Mouse (Mus musculus): Measurements from ENCODE around the gene Susd3. TPM values are rescaled to one million over a fixed set of nuclear protein-coding genes. Genes with fewer than 3 reads are reported as not detected.

The Susd3 gene
- total and polyA plus RNA-seq, 2 experiments from 2014 or later: 0.63 to 1.2 TPM

GRCm38 (mm10) chr13:49225633-49226032 lies 22.9 kb downstream of the Susd3 start:
- Histone ChIP-seq H3K36me3 (ENCODE audit: insufficient read depth, low read length) (no peaks in the 10 kb centered on the region), H3K4me2 (ENCODE audit: low read depth, low read length, poor library complexity, severe bottlenecking) (no peak overlapping the region), H3K27ac (ENCODE audit: low read depth, low read length) (no peak overlapping the region), H3K27me3 (ENCODE audit: insufficient read depth, low read length) (no peaks in the 10 kb centered on the region), H3K9me3 (ENCODE audit: low read length) (no peaks in the 10 kb centered on the region), H3K4me1 (ENCODE audit: insufficient read depth, low read length) (no peaks in the 10 kb centered on the region), H3K4me3 (ENCODE audit: low read depth, low read length) (no peak overlapping the region), H3K9ac (replicated peaks; ENCODE audit: low read length, poor library complexity, severe bottlenecking) (no peak overlapping the region)
- ATAC-seq (ENCODE audit: low FRiP score): no peak
- WGBS: 32% methylated on average over 4 of the region's 4 CpGs
- no peak for DNase-seq (ENCODE audit: low spot score)
- no peak for TF ChIP-seq CTCF (IDR thresholded peaks at IDR 0.05)

GRCm38 (mm10) chr13:49225159-49225558 lies 23.3 kb downstream of the Susd3 start:
- ATAC-seq (ENCODE audit: low FRiP score) (no peak), DNase-seq (ENCODE audit: low spot score) (no peak)
- Histone ChIP-seq H3K4me2 (ENCODE audit: low read depth, low read length, poor library complexity, severe bottlenecking) (no peak overlapping the region), H3K9ac (replicated peaks; ENCODE audit: low read length, poor library complexity, severe bottlenecking) (no peak overlapping the region), H3K27ac (ENCODE audit: low read depth, low read length) (no peak overlapping the region), H3K27me3 (ENCODE audit: insufficient read depth, low read length) (no peaks in the 10 kb centered on the region), H3K9me3 (ENCODE audit: low read length) (no peaks in the 10 kb centered on the region), H3K4me3 (ENCODE audit: low read depth, low read length) (no peak overlapping the region), H3K36me3 (ENCODE audit: insufficient read depth, low read length) (no peaks in the 10 kb centered on the region), H3K4me1 (ENCODE audit: insufficient read depth, low read length) (no peaks in the 10 kb centered on the region)
- WGBS: 74% methylated on average over 3 of the region's 3 CpGs
- no peak for TF ChIP-seq CTCF (IDR thresholded peaks at IDR 0.05)

GRCm38 (mm10) chr13:49224729-49225128 lies 23.8 kb downstream of the Susd3 start:
- no peak overlapping the region for H3K9ac ChIP-seq (replicated peaks; ENCODE audit: low read length, poor library complexity, severe bottlenecking)
- no peaks in the 10 kb centered on the region for H3K27me3 ChIP-seq (ENCODE audit: insufficient read depth, low read length)
- ATAC-seq (ENCODE audit: low FRiP score) (no peak), DNase-seq (ENCODE audit: low spot score) (no peak)
- TF ChIP-seq CTCF (IDR thresholded peaks at IDR 0.05): no peak
- H3K9me3 ChIP-seq (ENCODE audit: low read length): no peaks in the 10 kb centered on the region
- no peak overlapping the region for H3K4me3 ChIP-seq (ENCODE audit: low read depth, low read length)
- no peak overlapping the region for H3K4me2 ChIP-seq (ENCODE audit: low read depth, low read length, poor library complexity, severe bottlenecking)
- H3K36me3 ChIP-seq (ENCODE audit: insufficient read depth, low read length): no peaks in the 10 kb centered on the region
- H3K4me1 ChIP-seq (ENCODE audit: insufficient read depth, low read length): no peaks in the 10 kb centered on the region
- H3K27ac ChIP-seq (ENCODE audit: low read depth, low read length): no peak overlapping the region
- 23% methylated on average over 6 of the region's 6 CpGs for WGBS

- WGBS: 14% methylated on average over 10 of the region's 10 CpGs
- no peaks in the 10 kb centered on the region for H3K36me3 ChIP-seq (ENCODE audit: insufficient read depth, low read length)
- no peak overlapping the region for H3K4me2 ChIP-seq (ENCODE audit: low read depth, low read length, poor library complexity, severe bottlenecking)
- H3K27ac ChIP-seq (ENCODE audit: low read depth, low read length): no peak overlapping the region
- H3K4me3 ChIP-seq (ENCODE audit: low read depth, low read length): no peak overlapping the region
- H3K4me1 ChIP-seq (ENCODE audit: insufficient read depth, low read length): no peaks in the 10 kb centered on the region
- ATAC-seq (ENCODE audit: low FRiP score) (no peak), DNase-seq (ENCODE audit: low spot score) (peak; percentile 20)
- H3K27me3 ChIP-seq (ENCODE audit: insufficient read depth, low read length): no peaks in the 10 kb centered on the region
- H3K9ac ChIP-seq (replicated peaks; ENCODE audit: low read length, poor library complexity, severe bottlenecking): no peak overlapping the region
- no peak for TF ChIP-seq CTCF (IDR thresholded peaks at IDR 0.05)
- no peaks in the 10 kb centered on the region for H3K9me3 ChIP-seq (ENCODE audit: low read length)
These were observed 24.2 kb downstream of the Susd3 start for GRCm38 (mm10) chr13:49224314-49224713.

GRCm38 (mm10) chr13:49220912-49221311 lies 27.6 kb downstream of the Susd3 start:
- no peaks in the 10 kb centered on the region for H3K9me3 ChIP-seq (ENCODE audit: low read length)
- ATAC-seq (ENCODE audit: low FRiP score) (no peak), DNase-seq (ENCODE audit: low spot score) (no peak)
- H3K4me1 ChIP-seq (ENCODE audit: insufficient read depth, low read length): no peaks in the 10 kb centered on the region
- H3K4me2 ChIP-seq (ENCODE audit: low read depth, low read length, poor library complexity, severe bottlenecking): no peak overlapping the region
- WGBS: 22% methylated on average over 5 of the region's 5 CpGs
- no peaks in the 10 kb centered on the region for H3K36me3 ChIP-seq (ENCODE audit: insufficient read depth, low read length)
- H3K27me3 ChIP-seq (ENCODE audit: insufficient read depth, low read length): no peaks in the 10 kb centered on the region
- no peak overlapping the region for H3K27ac ChIP-seq (ENCODE audit: low read depth, low read length)
- H3K4me3 ChIP-seq (ENCODE audit: low read depth, low read length): no peak overlapping the region
- H3K9ac ChIP-seq (replicated peaks; ENCODE audit: low read length, poor library complexity, severe bottlenecking): no peak overlapping the region
- TF ChIP-seq CTCF (IDR thresholded peaks at IDR 0.05): peak; percentile 28; the same call in 1 of the 2 replicates

- 81% methylated on average over 4 of the region's 4 CpGs for WGBS
- DNase-seq (ENCODE audit: low spot score) (no peak), ATAC-seq (ENCODE audit: low FRiP score) (no peak)
- no peak overlapping the region for H3K4me2 ChIP-seq (ENCODE audit: low read depth, low read length, poor library complexity, severe bottlenecking)
- H3K4me1 ChIP-seq (ENCODE audit: insufficient read depth, low read length): peaks cover 5% of the 10 kb centered on the region
- no peak overlapping the region for H3K4me3 ChIP-seq (ENCODE audit: low read depth, low read length)
- no peaks in the 10 kb centered on the region for H3K27me3 ChIP-seq (ENCODE audit: insufficient read depth, low read length)
- H3K36me3 ChIP-seq (ENCODE audit: insufficient read depth, low read length): no peaks in the 10 kb centered on the region
- H3K9ac ChIP-seq (replicated peaks; ENCODE audit: low read length, poor library complexity, severe bottlenecking): no peak overlapping the region
- H3K9me3 ChIP-seq (ENCODE audit: low read length): no peaks in the 10 kb centered on the region
- no peak overlapping the region for H3K27ac ChIP-seq (ENCODE audit: low read depth, low read length)
- TF ChIP-seq CTCF (IDR thresholded peaks at IDR 0.05): no peak
These were observed 29.1 kb downstream of the Susd3 start for GRCm38 (mm10) chr13:49219367-49219766.
